Mouse (Mus musculus) lung, postnatal 10 days (tissue): Measurements from ENCODE around the gene Pkd1.
A peak's percentile ranks its signal among the peaks of the same experiment; 100 is the strongest.

Source experiments
- DNase-seq: peaks from one replicate; pipeline ENCODE4 v3.0.0; 2021

Gene Pkd1

GRCm38 (mm10) chr17:24549618-24550415 is at the start of gene Pkd1:
Gene Pkd1, plus strand, starts transcription at chr17:24549834.
- DNase-seq, result peak; percentile 99

DNA sequence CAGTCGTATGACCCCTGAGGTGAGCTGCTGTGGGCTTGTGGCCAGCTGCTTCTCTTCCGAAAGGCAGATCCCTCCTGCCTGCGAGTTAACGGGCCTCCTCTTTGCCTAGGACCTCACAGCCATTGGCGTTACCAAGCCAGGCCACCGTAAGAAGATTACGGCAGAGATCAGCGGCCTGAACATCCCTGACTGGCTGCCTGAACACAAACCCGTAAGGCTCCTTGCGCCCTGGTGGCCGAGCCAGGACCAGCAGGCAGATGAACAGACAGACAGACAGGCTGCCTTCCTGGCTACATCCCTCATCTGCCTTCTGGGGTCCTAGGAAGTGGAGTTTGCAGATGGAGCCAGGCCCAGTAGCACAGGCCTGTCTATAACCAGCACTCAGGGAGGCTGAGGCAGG is 47.4 kb upstream of the Pkd1 start:
- peak; percentile 27 for DNase-seq

DNA sequence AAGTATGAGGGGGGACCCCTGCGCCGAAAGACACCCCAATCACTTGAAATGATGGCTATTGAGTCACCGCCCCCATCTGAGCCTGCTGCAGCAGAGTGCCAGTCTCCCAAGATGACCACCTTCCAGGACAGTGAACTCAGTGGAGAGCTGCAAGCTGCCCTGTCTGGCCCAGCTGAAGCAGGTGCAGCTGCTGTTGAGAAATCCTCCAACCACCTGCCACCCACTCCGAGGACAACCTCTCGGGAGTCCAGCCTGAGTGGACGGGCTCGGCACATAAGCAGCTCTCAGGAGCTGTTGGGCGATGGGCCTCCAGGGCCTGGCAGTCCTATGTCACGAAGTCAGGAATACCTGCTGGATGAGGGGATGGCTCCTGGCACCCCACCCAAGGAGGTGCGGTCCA is 45.5 kb upstream of the Pkd1 start:
- no peak for DNase-seq

GRCm38 (mm10) chr17:24505286-24505955 is 44.2 kb upstream of the Pkd1 start:
- no peak for DNase-seq

DNA sequence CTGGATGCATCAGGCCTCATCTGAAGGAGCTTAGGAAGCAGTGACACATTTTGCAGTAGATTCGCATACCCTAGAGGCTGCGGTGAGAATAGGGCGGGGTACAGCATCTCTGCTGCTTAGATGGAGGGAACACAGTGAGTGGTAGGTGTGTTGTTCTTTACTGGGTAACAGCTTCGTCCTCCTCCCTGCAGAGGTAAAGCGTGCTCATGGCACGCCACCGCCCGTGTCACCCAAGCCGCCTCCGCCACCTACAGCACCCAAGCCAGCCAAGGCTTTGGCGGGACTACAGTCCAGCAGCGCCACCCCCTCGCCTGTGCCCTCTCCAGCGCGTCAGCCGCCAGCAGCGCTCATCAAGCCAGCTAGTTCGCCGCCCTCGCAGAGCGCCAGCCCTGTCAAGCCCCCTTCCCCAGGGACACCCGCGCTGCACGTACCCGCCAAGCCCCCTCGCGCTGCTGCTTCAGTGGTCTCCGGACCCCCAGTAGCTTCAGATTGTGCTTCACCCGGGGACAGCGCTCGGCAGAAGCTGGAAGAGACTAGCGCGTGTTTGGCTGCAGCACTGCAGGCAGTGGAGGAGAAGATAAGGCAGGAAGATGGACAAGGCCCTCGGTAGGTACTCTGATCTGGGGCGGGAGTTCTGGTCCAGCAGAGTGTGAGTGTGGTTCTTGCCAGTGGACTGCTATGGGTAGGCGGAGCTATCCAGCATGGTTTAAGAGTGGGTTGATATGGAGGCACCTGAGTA is 43.1 kb upstream of the Pkd1 start:
- DNase-seq, result no peak

- no peak for DNase-seq
These were observed 42.4 kb upstream of the Pkd1 start for GRCm38 (mm10) chr17:24507129-24507664.

DNA sequence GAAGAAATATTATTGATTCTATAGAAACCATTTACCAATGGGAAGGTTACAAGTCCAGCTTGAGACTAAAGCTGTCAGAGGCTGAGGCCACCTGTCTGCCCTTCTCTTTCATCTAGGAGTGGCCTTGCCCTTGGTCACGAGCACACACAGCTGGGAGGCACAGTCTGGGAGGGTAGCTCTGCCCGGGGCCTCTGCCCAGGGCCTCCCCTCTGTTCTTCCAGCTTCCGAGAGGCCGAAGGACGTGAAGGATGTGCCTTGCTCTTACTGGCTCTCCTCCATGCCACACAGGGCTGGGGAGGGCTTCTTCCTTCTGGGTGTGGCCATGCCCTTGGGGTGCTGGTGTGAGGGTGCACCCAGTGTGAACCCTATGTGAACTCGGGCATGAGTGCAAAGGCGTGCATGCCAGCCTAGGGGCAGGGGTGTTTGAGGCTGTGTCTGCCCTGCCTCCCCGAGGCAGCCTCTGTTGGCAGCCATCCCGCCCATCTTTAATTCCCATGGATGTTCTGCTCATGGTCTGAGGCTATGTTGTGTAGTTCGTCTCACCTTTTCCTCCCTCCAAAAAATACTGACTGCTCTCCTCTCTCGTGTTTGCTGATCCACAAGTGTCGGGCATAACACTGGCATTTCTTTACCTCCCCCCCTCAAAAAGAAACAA is 41.7 kb upstream of the Pkd1 start:
- DNase-seq, result no peak

DNA sequence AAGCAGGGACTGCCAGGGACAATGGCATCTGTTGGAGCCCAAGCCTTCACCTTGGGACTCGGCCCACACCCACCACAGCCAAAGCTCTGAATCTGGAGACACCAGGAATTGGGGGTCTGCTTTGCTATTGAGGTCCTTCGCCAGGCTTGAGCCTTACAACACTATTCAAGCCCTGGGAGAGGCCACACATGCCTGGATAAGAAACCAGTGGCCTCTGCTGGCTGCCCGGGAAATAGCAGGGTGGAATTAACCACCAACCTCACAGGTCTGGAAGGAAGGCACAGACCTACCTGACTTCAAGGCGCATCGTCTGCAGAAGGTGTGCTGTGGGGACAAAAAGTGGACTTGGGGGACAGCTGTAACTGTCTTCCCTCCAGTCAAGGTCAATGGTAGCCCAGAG is 36.0 kb upstream of the Pkd1 start:
- peak; percentile 81 for DNase-seq

DNA sequence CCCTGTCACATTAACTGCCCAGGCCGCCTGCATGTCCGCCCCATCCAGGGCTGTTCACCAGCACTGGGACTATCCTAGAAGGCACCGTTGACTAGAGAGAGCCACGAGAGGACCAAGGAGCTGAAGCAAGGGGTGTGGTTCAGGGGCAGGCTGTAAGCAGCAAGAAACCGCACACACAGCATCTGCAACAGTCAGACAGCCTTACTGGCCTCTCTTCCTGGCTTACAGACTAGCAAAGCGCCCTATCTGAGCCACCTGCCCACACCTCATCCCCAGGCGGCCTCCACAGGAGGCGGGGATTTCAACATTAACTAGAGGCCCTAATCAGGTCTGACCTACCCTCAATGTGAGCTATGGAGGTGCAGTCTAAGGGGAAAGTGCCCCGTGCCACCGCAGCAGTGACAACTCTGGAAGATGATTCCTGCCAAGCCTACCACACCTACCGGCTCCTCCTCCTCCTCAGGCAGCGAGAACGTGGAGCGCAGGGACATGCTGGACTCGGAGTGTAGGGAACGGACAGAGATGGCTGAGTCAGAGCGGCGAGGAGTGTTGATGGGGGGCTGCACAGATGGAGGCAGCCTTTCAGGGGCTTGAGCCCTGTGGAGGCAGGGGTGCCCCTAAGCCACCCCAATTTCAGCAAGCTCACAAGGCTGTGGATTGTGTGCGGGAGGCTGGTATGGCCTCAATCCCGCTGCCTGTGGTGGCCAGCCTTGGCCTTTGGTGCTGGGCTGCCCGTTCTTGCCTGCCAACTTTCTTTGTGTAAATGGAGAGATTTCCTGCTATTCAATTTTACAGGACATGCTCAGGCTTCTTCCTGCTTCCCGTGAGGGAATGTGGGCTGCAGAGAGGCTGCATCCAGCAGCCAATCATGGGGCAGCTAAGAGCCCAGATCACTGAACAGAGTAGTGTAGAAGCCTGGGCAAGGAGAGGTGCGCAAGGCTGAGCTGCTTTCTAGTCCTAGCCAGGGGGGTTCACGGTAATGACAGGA is 35.1 kb upstream of the Pkd1 start:
- DNase-seq, result peak; percentile 66

DNA sequence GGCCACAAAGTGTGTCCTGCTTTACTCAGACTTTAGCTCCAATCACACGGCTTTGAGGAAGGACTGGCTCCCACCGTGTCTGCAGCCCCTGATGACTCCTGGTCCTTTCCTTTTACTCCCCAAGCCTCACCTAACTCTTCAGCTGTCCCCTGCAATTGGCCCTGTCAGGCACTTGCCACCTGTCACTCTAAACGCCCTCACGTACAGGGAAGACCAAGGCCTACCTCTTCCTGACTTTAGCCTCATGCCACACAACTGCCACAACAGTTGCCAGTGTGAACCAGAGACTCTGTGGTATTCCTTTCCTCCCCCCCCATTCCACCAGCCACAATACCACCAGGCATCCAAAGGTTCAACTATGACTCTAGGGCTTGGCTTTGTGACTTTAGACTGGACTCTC is 29.2 kb upstream of the Pkd1 start:
- DNase-seq, result no peak

DNA sequence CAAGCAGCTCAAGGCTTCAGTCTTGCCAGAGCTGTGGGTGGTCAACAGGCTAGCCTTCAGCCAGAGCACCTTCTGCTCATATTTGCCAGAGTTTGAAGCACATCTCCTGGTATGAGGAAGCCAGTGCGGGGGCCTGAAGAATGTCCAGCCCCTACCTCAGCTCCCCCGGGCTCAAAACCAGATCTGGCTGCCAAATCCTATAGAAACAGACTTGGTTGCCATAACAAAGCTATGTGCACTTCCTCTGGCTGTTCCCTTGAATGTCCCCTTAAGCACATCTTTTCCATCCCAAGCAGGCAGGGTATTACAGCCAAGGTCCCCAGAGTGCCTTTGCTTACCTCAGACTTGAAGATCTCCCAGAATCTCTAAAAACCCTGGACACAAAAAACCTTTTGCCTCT is 24.9 kb upstream of the Pkd1 start:
- DNase-seq, result no peak

- peak; percentile 49 for DNase-seq
These were observed 22.3 kb upstream of the Pkd1 start for GRCm38 (mm10) chr17:24527315-24527714.

GRCm38 (mm10) chr17:24527723-24528559 is 21.7 kb upstream of the Pkd1 start, which contains the start of gene Traf7:
Gene Traf7, minus strand, starts transcription at chr17:24527938.
- peak; percentile 97 for DNase-seq

- no peak for DNase-seq
These were observed 21.1 kb upstream of the Pkd1 start for GRCm38 (mm10) chr17:24528560-24528918.

GRCm38 (mm10) chr17:24529007-24529451 is 20.6 kb upstream of the Pkd1 start:
- DNase-seq, result peak; percentile 76

DNA sequence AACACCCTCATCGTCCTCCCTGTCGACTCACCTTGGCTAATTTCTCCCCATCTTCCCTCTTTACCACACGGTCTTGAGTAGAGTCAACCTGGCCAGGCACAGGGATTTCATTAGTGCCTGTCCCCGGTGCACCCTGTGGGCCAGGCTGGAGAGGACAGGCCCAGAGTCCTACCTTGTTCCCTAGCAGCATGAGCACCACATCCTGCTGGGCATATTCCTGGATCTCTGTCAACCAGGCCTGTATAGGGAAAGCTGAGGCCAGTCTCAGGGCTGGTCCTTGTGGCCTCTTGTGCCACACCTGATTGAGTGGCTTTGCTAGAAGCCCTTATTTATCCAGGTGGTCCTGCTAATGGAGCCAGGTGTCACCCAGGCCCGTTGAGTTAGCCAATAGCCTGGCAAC is 19.8 kb upstream of the Pkd1 start:
- no peak for DNase-seq

DNA sequence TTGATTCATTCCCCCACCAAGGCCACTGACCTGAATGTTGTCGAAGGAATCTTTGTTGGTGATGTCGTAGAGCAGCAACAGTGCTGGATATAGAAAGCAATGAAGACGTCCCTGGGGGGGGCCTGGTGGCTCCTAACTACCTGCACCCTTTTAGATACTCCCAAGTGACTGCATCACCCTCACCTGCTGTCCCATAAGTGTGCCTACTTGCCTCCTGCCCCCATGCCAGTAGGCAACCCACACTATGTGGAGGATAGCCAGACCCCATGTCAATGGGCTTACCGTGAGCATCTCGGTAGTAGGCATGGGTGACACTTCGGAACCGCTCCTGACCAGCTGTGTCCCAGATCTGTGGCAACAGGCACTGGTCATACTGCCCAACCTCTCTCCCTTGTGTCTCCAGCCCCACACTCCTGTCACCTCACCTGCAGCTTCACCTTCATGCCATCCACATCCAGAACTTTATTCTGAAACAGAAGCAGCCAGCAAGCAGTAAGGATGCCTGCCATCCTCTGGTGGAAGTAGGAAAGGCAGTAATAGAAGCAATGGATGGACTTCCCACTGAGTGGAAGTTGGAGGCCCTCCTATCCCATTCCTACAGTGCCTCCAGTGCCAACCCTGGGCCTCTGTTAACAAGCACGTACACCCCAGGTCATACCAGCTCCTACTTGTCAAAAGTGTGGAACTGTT is 19.1 kb upstream of the Pkd1 start:
- no peak for DNase-seq

DNA sequence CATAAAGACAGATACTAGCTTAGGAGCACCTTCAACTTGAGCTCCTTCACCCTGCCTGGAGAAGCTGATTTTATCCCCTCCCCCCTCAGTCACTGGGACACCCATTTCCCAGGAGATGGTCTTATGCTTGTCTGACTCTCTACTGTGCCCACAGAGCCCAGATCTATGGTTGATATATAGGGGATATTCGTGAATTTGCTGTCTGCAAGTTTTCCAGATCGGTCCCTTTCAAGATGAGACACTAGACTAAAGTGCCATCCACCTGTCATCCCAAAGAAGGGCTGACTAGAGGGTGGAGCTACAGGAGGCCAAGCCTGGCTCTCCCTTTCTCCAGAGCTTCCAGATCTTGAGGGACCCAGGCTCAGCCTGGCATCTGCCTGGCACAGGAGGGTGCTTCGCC is 18.6 kb upstream of the Pkd1 start:
- no peak for DNase-seq

DNA sequence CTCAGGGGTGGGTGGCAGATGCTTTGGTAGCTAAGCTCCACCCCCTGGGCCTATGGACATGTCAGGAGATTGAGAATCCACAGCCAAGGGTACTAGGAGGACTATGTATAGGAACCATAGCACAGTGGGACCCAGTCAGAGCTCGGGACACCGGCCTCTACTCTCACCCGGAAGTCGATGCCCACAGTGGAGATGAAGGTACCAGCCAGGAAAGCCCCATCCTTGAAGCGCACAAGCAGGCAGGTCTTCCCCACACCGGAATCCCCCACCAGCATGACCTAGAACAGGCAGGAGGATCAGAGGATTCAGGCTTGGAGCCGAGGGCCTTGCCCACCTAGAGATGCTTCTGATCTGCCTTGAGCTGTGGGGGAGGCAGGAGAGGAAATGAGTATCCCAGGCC is 17.6 kb upstream of the Pkd1 start:
- DNase-seq, result no peak
